Mouse (Mus musculus) ES-Bruce4 (cell line): ENCODE results near the gene Cadm2. TPM values are rescaled to one million over a fixed set of nuclear protein-coding genes. Genes with fewer than 3 reads are reported as not detected.

Source experiments
- H3K27ac ChIP-seq: 2 replicates; pipeline ENCODE4 v1.5.1; 2012; ENCODE audit warnings: low read length, inconsistent platforms; ENCODE audit not compliant: insufficient read depth
- H3K27me3 ChIP-seq: 2 replicates; pipeline ENCODE4 v1.6.1; 2012; ENCODE audit warnings: mild to moderate bottlenecking, low read length, inconsistent platforms; ENCODE audit not compliant: control insufficient read depth, poor library complexity, insufficient read depth, severe bottlenecking
- H3K36me3 ChIP-seq: 2 replicates; pipeline ENCODE4 v1.6.1; 2012; ENCODE audit warnings: inconsistent platforms, mild to moderate bottlenecking, low read length, moderate library complexity; ENCODE audit not compliant: control insufficient read depth, poor library complexity, insufficient read depth, severe bottlenecking
- H3K4me1 ChIP-seq: one replicate; pipeline ENCODE4 v1.8.1; 2011; ENCODE audit warnings: low read length; ENCODE audit not compliant: control insufficient read depth, insufficient read depth
- H3K4me3 ChIP-seq: 2 replicates; pipeline ENCODE4 v1.5.1; 2011; ENCODE audit warnings: low read depth, mild to moderate bottlenecking, low read length
- H3K9ac ChIP-seq: 2 replicates; pipeline ENCODE4 v1.6.1; 2012; ENCODE audit warnings: low read depth, mild to moderate bottlenecking, inconsistent platforms; ENCODE audit not compliant: poor library complexity, severe bottlenecking
- H3K9me3 ChIP-seq: replicated peaks from 2 replicates; pipeline ENCODE4 v1.6.1; 2012; ENCODE audit warnings: mild to moderate bottlenecking, low read length, inconsistent platforms; ENCODE audit not compliant: control insufficient read depth, poor library complexity, insufficient read depth, severe bottlenecking
- CTCF ChIP-seq: IDR thresholded peaks from one replicate; pipeline ENCODE4 v1.8.1; 2011; ENCODE audit warnings: low read depth, low read length
- EP300 ChIP-seq: IDR thresholded peaks from 2 replicates; pipeline ENCODE4 v1.6.1; 2011; ENCODE audit warnings: low read depth, low read length; ENCODE audit not compliant: insufficient read depth
- POLR2A ChIP-seq: IDR thresholded peaks from one replicate; pipeline ENCODE4 v1.8.1; 2011; ENCODE audit warnings: low read length; ENCODE audit not compliant: insufficient read depth
- polyA plus RNA-seq: library from polyadenylated mRNA; stranded (reverse); fragments of >200 nt; gene quantifications from 2 replicates; pipeline ENCODE4 v1.2.4, GENCODE M21; 2011; ENCODE audit warnings: low read depth; ENCODE audit not compliant: missing spikeins, insufficient read depth, insufficient read length

Gene Cadm2
- polyA plus RNA-seq, 1 experiment, result 1.6 TPM

DNA sequence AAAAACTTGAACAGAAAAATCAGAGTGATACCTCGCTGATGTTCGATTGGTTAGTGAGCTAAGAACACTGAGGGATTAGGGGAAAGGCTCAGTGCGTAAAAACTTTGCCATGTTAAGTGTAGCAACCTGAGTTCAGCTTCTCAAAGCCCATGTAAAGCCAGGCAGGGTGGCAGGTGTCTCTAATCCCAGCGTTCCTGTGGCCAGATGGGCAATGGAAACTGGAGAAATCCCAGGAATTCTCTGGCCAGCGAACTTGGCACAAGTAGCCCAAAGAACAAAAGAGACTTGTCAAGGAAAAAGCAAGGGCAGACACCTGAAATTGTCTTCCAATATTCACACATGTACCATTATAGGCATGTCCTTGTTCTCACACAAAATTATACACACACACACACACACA, 377.1 kb downstream of the Cadm2 start:
- Histone ChIP-seq H3K27me3 (no peaks in the 10 kb centered on the region), H3K27ac (no peak overlapping the region), H3K4me3 (no peak overlapping the region), H3K9me3 (no peaks in the 10 kb centered on the region), H3K36me3 (no peaks in the 10 kb centered on the region), H3K4me1 (no peaks in the 10 kb centered on the region), H3K9ac (no peak overlapping the region)
- TF ChIP-seq POLR2A (no peak), EP300 (no peak), CTCF (no peak)

DNA sequence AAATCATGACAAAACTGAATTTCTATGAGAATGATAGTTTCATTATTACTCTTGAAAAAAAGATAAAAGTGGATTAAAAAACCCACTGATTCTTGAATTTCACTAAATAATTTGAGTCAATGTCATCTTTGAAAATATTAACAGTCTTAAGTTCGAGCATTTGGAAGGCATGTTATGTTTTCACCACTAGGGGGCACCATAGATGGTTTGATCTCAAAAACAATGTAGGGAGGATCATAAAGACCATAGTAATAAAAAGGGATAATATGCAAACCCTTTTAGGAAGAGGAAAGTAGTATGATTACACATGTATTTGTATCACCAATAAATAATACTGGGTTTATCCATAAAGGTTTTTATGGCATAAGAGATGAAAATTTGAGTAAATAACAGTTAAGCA, 385.8 kb downstream of the Cadm2 start:
- Histone ChIP-seq H3K9ac (no peak overlapping the region), H3K36me3 (no peaks in the 10 kb centered on the region), H3K9me3 (no peaks in the 10 kb centered on the region), H3K4me1 (no peaks in the 10 kb centered on the region), H3K27ac (no peak overlapping the region), H3K27me3 (no peaks in the 10 kb centered on the region), H3K4me3 (no peak overlapping the region)
- TF ChIP-seq CTCF (no peak), POLR2A (no peak), EP300 (no peak)

DNA sequence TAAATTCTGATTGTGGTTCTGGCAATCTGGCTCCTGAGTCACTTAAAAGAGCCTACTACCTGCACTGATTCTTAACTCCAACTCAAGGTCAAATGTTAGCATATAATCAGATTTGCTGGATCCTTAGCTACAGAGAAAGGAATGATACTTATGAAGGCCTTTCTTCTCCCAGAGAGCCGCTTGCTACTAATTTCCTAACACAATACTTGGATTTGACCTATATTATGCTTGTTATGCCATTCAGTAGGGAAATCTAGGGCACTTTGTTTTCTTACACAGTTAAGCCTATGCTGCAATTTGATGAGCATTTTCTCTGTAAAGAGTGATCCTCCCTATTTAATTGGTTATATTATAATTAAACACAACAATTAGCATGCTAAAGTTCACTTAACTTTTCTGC, 394.0 kb downstream of the Cadm2 start:
- no peaks in the 10 kb centered on the region for H3K9me3 ChIP-seq
- no peaks in the 10 kb centered on the region for H3K27me3 ChIP-seq
- no peak overlapping the region for H3K9ac ChIP-seq
- TF ChIP-seq EP300, result no peak
- no peaks in the 10 kb centered on the region for H3K36me3 ChIP-seq
- no peaks in the 10 kb centered on the region for H3K4me1 ChIP-seq
- no peak overlapping the region for H3K4me3 ChIP-seq
- H3K27ac ChIP-seq, result no peak overlapping the region

DNA sequence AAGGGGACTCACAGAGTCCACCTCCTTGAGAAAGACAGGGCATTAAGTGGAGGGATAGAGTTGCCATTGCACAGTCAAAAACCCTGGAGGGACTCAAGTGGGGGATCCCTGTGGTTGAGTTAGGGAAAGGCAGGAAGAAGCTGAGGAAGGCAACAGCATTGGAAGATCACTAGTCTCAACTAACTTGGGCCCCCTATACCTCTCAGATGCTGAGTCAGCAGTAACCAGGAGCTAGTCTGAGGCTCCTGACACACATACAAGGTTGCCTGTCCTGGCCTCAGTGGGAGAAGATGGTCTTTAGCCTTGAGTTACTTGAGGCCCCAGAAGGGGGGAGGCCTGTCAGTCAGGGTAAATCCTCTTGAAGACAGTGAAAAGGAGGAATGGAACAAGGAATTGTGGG, 417.4 kb downstream of the Cadm2 start:
- TF ChIP-seq EP300 (no peak), POLR2A (no peak), CTCF (no peak)
- Histone ChIP-seq H3K9me3 (no peaks in the 10 kb centered on the region), H3K4me3 (no peak overlapping the region), H3K27me3 (no peaks in the 10 kb centered on the region), H3K9ac (no peak overlapping the region), H3K27ac (no peak overlapping the region), H3K36me3 (no peaks in the 10 kb centered on the region), H3K4me1 (no peaks in the 10 kb centered on the region)

DNA sequence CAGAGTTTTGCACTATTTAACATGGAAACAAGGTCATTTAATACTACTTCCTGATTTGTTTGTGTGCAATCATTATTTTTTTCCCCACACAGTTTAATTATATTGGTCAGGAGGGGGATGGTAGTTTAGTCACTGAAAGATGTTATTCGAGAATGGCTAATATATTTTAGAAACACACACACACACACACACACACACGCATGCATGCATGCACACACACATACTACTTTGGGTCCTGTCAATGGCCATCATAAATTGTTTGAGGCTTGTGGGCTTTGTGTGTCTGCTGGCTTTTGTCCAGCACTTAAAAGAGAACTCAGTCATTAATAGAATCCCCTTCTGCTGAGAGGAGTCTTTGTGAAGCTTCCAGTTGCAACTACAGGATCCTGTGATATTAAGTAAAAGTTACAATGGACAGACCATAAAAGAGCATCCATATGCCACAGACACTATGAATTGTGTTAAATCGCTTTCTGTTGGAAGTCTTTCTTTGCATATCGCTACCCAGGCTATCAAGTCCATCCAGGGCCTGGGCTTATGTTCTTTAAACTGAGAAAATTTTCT, 427.8 kb downstream of the Cadm2 start:
- Histone ChIP-seq H3K4me3 (no peak overlapping the region), H3K36me3 (no peaks in the 10 kb centered on the region), H3K27me3 (no peaks in the 10 kb centered on the region), H3K4me1 (no peaks in the 10 kb centered on the region), H3K9ac (no peak overlapping the region), H3K27ac (no peak overlapping the region), H3K9me3 (no peaks in the 10 kb centered on the region)
- TF ChIP-seq POLR2A (no peak), CTCF (no peak), EP300 (no peak)

DNA sequence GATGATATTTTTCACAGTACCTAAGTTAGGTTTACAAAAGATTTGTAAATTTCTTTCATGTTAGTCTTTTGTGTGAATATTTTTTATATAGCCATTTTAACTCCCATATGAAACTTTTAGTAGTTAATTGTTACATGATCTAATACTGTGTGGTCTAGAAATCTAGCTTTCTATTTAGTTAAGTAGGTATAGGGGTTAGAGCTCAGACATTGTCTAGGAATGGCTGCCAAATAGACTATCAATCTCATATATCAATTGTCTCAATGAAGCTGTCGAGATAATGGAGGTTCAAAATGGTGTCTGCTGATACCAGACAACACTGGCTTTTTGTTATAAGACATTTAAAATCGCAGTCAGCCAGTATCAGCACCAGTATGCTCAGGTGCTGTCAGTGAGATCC, 428.3 kb downstream of the Cadm2 start:
- no peaks in the 10 kb centered on the region for H3K4me1 ChIP-seq
- no peak overlapping the region for H3K4me3 ChIP-seq
- H3K27me3 ChIP-seq, result no peaks in the 10 kb centered on the region
- H3K9ac ChIP-seq, result no peak overlapping the region
- no peaks in the 10 kb centered on the region for H3K36me3 ChIP-seq
- TF ChIP-seq POLR2A, result no peak
- no peak for TF ChIP-seq EP300
- TF ChIP-seq CTCF, result no peak
- H3K9me3 ChIP-seq, result no peaks in the 10 kb centered on the region
- H3K27ac ChIP-seq, result no peak overlapping the region
